Mouse (Mus musculus) adrenal gland, postnatal 25 days (tissue): Measurements from ENCODE around the gene Gm17416. TPM values are rescaled to one million over a fixed set of nuclear protein-coding genes. Genes with fewer than 3 reads are reported as not detected.
A peak's percentile ranks its signal among the peaks of the same experiment; 100 is the strongest.

Experiments
- DNase-seq: peaks from one replicate; pipeline ENCODE4 v3.0.0; 2021; ENCODE audit warnings: mixed read lengths
- total RNA-seq: library from RNA; stranded (reverse); gene quantifications from 2 replicates; pipeline ENCODE4 v1.2.3, GENCODE M21; 2021

Gene Gm17416
- total RNA-seq, 1 experiment from 2014 or later, result not detected

DNA sequence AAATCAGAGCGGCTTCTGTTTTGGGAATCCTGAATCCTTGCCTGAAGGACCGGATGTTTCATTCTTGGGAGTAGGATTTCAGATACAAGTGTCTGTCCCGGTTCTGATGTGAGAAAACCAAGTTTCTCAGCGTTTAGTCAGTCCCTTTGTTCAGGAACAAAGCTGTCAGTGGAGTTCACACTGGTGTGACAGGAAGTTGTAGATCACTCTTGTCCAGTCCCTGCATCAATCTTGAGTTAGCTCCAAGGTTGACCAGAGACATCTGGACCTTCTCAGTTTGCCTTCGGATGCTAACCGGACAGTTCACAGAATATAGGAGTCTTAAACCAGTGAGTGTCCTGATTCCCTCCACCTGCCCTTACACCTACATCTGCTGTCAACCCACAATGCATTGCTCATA, 38.6 kb downstream of the Gm17416 start:
- DNase-seq, result no peak

DNA sequence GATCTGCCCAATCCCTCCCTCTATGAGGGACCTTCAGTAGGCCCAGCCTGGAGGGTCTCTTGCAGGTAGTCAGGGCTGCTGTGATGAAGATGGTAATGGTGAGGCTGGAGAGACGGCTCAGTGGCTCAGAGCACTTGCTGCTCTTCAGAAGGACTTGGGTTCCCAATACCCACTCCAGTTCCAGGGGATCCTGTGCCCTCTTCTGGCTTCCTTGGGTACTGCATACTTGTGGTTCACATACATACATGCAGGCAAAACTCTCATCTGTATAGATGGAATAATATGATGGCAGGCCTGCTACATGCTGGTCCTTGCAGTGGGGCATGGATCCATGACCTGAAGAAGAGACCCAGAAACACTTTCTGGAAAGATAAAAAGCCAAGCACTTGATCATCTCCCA, 39.6 kb downstream of the Gm17416 start:
- no peak for DNase-seq

DNA sequence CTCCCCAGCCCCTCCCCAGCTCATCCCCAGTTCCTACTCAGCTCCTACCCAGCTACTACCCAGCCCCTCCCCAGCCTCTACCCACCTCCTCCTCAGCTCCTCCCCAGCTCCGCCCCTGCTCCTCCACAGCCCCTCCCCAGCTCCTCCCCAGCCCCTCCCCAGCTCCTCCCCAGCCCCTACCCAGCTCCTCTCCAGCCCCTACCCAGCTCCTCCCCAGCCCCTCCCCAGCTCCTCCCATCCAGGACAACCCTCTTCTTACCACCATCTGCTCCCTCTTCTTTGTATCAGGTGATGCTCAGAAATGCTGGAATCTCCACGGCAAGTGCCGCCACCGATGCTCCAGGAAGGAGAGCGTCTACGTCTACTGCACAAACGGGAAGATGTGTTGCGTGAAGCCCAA, 43.1 kb downstream of the Gm17416 start:
- DNase-seq, result no peak

DNA sequence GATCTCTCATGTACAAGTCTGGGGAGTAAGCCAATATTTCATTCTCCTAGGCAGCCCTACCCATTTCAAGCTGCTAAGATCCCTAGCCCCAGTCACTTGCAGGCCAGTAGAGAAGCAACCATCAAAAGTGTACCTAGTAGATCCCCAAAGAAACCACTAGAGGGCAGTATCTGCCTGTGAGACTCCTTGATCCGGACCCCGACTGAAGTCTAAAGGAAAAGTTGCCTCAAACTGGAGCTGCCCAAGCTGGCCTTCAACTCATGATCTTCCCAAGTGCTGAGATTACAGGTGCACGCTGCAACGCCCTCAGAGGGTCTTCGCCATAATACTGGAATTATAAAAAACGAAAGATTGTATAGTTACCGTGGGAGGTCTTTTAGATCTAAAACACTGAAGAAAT, 46.4 kb downstream of the Gm17416 start:
- DNase-seq, result peak; percentile 17

DNA sequence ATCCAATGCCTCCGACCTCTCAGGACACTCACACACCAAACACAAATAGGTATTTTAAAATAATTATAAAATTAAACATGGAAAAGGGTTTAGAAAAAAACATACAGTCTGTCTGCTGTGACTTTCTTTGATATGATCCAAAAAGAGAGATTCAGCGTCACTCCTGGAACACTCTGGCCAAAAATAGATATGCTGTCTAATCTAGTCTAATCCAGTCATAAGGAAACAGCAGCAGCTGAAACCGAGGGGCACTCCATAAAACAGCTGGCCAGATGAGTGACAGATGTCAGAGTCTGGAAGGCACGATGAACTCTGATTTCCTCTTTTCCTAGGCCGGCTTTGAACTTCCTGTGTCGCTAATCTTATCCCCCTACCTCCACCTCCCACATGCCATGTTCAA, 47.3 kb downstream of the Gm17416 start:
- DNase-seq, result no peak

DNA sequence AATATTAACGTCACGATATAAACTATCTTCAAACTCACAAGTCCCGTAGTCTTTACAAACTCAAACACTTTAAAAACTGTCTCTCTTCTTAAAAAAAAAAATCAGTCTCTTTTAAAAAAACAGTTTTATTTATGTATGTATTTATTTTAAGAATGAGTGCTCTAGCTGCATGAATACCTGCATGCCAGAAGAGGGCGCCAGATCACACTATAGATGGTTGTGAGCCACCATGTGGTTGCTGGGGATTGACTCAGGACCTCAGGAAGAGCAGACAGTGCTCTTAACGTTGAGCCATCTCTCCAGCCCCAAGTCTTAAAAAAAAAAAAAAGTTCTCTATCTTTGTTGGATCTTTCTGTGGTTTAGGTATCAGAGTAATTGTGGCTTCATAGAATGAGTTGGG, 48.2 kb downstream of the Gm17416 start:
- no peak for DNase-seq

Other genes starting within 250 kb of the Gm17416 start
- 113 and 126 TPM in 2 replicates for gene Rbck1, start 236.7 kb upstream of the Gm17416 start, total RNA-seq
- gene Trib3, start 225.3 kb upstream of the Gm17416 start, total RNA-seq, result 10.6 and 19.7 TPM in 2 replicates
- 2.1 and 3.2 TPM in 2 replicates for gene Nrsn2, start 192.7 kb upstream of the Gm17416 start, total RNA-seq
- gene Sox12, start 171.3 kb upstream of the Gm17416 start, total RNA-seq, result 17.0 and 22.8 TPM in 2 replicates
- 7.6 and 8.3 TPM in 2 replicates for gene Zcchc3, start 154.3 kb upstream of the Gm17416 start, total RNA-seq
- not detected in 2 replicates for gene 6820408C15Rik, start 153.8 kb upstream of the Gm17416 start, total RNA-seq
- not detected in 2 replicates for gene Defb23, start 104.7 kb upstream of the Gm17416 start, total RNA-seq
- gene Defb20, start 92.3 kb upstream of the Gm17416 start, total RNA-seq, result not detected in 2 replicates
- gene Defb22, start 79.2 kb upstream of the Gm17416 start, total RNA-seq, result not detected in 2 replicates
- gene Defb26, start 57.6 kb upstream of the Gm17416 start, total RNA-seq, result not detected in 2 replicates
- not detected in 2 replicates for gene Defb28, start 51.1 kb upstream of the Gm17416 start, total RNA-seq
- not detected in 2 replicates for gene Defb29, start 29.2 kb upstream of the Gm17416 start, total RNA-seq
- not detected in 2 replicates for gene Defb21, start 3.4 kb downstream of the Gm17416 start, total RNA-seq
- gene Defb19, start 11.0 kb downstream of the Gm17416 start, total RNA-seq, result 0.97 TPM in 1 of 2 replicates, not detected in the other
- gene Defb45, start 30.1 kb downstream of the Gm17416 start, total RNA-seq, result not detected in 2 replicates
- gene Defb36, start 35.0 kb downstream of the Gm17416 start, total RNA-seq, result 1.0 TPM in 1 of 2 replicates, not detected in the other
- gene Defb25, start 53.7 kb downstream of the Gm17416 start, total RNA-seq, result 2.5 TPM in 1 of 2 replicates, not detected in the other
- gene Rem1, start 57.6 kb downstream of the Gm17416 start, total RNA-seq, result 8.1 and 9.0 TPM in 2 replicates
- 149 and 153 TPM in 2 replicates for gene H13, start 100.1 kb downstream of the Gm17416 start, total RNA-seq
- gene Mcts2, start 117.7 kb downstream of the Gm17416 start, total RNA-seq, result 34.2 and 37.9 TPM in 2 replicates
- gene Id1, start 166.9 kb downstream of the Gm17416 start, total RNA-seq, result 73.3 and 81.1 TPM in 2 replicates
- gene Cox4i2, start 184.8 kb downstream of the Gm17416 start, total RNA-seq, result 4.2 and 4.3 TPM in 2 replicates